Mouse (Mus musculus): ENCODE measurements around the gene Shbg.
A peak's percentile ranks its signal among the peaks of the same experiment; 100 is the strongest.

The Shbg gene

GRCm38 (mm10) chr11:69592799-69593198, 24.9 kb downstream of the Shbg start:
- DNase-seq = no peak

DNA sequence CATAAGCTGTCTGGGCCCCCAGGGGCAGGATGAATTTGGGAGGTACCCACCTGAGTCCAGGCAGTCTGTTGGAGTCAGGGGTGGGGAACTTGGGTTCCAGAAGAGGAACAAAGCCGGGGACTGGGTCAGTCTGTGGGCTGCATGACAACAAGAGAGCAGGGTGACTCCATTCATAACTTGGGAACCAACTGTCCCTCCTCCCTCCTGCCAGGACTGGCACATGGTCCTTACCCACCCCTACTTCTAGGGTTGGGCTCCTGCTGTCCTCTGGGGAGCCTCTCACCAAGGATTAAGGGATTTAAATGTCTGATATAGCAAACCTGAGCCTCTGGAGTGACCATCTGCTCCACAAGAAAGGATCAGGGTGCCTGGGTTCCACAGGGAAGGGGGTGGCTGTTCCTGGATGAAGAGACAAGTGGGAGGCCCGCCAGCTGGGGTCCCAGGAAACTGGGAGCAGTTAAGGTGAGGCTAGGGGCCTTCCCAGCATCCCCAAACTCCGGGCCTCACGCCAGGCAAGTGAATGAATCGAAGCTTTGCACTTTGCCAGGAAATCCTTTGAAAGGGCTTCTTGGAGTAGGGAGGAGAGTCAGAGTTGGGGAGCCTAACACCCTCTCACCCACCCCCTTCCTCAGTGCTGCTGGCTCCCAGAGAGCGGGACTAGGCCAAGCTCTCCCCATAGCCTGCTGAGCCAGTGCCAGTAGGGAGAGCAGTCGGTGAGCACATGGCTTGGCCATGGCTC, 25.6 kb downstream of the Shbg start:
- no peak for DNase-seq

- no peak for DNase-seq
Observed at GRCm38 (mm10) chr11:69591424-69591823, 26.3 kb downstream of the Shbg start.

GRCm38 (mm10) chr11:69590622-69591021, 27.1 kb downstream of the Shbg start:
- no peak for DNase-seq

GRCm38 (mm10) chr11:69589207-69589834, 28.4 kb downstream of the Shbg start:
- peak; percentile 16 for DNase-seq

- DNase-seq = no peak
Observed at GRCm38 (mm10) chr11:69585718-69586325, 31.9 kb downstream of the Shbg start.

DNA sequence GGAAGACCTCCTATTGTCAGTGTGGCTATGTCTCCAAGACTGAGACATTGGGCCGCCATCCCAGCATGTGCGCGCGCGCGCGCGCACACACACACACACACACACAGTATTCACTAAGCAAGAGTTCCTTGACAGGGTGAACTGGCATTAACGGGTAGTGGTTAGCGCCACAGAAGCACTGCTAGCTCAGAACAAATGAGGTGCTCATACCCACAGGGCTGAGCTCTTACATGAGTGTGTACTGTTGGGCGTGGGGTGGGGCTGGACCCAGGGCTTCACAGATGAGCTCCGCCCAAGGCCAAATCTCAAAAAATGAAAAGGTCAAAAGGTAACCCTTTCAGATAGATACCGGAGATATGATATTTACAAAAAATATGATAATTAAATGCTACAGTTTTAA, 32.8 kb downstream of the Shbg start:
- DNase-seq = peak; percentile 31

DNA sequence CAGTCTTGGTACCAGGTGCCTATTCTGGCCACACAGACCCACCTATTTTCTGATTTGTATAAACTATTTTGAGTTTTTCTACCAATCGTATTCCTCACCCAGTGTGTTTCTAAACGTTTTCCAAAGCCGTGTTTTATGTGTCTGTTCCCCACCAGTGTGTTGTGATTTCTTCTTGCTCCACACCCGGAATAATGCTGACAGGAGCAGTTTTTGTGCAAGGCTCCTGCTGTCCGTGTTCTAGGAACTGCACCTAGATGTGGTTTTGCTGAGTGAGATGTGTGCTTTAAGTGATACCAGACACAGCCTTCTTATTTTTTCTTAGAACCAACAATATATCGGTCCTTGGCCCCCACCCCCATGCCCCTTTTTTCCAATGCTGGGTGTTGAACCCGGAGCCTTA, 33.7 kb downstream of the Shbg start:
- peak; percentile 23 for DNase-seq

GRCm38 (mm10) chr11:69582230-69582805, 35.4 kb downstream of the Shbg start:
- peak; percentile 46 for DNase-seq

GRCm38 (mm10) chr11:69581814-69582213, 35.9 kb downstream of the Shbg start:
- DNase-seq = no peak

- DNase-seq = peak; percentile 93
Observed at GRCm38 (mm10) chr11:69581147-69581688, 36.5 kb downstream of the Shbg start.

DNA sequence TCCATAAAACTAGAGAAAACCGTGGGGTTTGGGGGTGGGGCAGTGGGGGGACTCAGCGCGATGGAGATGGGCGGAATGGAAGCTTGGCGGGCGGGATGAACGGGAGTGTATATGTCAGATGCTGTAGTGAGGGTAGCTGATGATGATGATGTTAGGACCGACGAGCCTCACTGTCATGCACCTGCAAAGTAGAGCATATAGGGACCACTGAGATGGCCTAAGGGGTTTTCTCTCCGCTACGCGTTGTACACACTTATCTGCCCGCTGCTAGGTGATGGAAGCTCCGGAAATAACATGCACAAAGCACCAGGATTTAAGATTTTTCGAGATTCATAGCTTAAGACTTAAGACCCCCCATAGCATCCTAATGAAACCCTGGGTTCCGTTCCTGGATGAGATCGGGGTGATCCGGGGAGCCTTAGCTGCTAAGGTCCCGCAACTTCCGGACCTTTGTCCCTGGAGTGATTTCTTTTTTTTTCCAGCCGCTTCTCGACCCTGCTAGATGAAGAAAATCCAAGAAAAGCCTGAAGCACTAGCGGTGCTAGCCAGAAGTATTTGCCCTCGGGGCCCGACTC, 37.0 kb downstream of the Shbg start:
- no peak for DNase-seq

DNA sequence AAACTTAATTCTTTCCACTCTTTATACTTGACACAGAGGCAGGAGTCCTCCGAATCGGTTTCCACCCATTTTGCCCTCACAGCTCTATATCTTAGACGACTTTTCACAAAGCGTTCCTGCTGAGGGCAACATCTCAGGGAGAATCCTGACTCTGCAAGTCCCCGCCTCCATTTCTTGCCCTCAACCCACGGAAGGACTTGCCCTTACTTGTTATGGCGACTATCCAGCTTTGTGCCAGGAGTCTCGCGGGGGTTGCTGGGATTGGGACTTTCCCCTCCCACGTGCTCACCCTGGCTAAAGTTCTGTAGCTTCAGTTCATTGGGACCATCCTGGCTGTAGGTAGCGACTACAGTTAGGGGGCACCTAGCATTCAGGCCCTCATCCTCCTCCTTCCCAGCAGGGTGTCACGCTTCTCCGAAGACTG, 37.6 kb downstream of the Shbg start, which contains the start of the genes Wrap53 and Trp53:
Gene Wrap53, minus strand, starts transcription at position 165 of the 424 bp plus-strand sequence.
Gene Trp53, plus strand, starts transcription at position 269 of the 424 bp plus-strand sequence.
- peak; percentile 95 for DNase-seq

DNA sequence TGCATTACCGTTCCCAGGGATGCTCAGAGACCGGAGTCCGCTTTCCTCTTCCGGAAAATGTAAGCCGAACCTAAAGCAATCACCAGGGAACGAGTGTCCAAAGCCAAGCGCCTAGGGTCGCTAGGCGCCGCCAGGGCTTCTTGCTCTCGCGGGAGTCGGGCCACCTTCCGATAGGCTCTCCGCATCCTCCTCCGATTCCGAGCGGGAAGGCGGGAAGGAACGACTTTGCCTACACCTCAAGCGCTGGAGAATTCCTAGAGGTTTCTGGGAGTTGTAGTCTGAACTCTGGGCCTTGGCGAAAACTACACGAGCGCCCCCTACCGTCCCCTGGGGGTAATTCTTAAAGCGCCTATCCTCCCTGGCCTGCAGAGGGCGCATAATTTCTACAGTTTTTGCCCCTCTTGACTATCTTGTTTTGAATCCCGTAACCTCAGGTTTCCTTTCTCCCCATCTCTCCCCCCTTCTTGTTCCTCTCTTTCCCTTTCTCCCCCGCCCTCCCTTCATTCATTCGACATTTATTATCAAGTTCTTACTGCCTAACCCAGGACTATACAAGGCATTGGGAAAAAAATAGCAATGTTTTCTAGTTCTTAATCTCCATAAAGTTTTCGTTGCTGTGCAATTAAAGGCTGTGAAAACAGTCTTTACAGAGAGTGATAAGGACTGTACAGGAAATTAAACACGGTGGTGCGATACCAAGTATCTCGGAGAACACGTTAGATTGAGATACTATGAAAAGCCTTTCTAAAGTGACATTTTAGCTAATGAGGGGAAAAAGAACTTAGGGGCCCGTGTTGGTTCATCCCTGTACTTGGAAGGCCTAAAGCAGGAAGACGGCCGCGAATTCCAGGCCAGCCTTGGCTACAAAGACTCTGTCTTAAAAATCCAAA, 38.3 kb downstream of the Shbg start:
- peak; percentile 99 for DNase-seq

GRCm38 (mm10) chr11:69578301-69578700, 39.4 kb downstream of the Shbg start:
- DNase-seq = peak; percentile 56

DNA sequence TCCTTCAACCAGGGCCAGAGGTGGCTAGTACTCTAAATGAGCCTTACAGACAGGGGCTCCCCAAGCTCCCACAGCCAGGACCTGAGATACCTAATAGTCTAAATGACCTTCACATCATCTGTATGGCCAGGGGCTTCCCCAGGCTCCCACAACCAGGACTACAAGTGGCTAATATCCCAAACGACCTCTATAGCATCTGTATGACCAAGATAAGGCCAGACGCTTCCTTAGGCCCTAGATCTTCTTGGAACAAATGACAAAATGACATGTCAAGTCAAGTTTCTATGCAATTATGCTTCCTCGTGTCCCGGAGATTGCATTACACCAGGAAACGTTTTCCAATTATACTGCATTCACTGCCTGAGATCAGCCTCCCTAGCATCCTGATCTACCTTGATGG, 41.4 kb downstream of the Shbg start:
- DNase-seq = no peak

DNA sequence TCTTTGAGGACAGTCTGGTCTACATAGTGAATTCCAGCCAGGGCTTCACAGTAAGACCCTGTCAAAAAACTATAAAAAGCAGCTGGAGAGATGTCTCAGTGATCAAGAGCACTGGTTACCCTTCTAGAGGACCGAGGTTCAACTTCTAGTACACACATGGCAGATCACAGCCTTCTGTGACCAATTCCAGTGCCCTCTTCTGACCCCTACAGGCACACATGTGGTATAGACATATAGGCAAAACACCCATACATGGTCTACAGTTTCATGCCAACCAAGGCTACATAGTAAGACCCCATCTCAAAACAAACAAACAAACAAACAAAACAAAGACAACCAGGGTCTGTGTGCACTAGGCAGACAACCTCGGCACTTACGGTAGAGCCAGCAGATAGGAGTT, 42.5 kb downstream of the Shbg start:
- DNase-seq = no peak

GRCm38 (mm10) chr11:69565131-69565530, 52.6 kb downstream of the Shbg start:
- DNase-seq = no peak
